15 mouse cellular contexts compared by ENCODE assay signal in the genomic region with DNA sequence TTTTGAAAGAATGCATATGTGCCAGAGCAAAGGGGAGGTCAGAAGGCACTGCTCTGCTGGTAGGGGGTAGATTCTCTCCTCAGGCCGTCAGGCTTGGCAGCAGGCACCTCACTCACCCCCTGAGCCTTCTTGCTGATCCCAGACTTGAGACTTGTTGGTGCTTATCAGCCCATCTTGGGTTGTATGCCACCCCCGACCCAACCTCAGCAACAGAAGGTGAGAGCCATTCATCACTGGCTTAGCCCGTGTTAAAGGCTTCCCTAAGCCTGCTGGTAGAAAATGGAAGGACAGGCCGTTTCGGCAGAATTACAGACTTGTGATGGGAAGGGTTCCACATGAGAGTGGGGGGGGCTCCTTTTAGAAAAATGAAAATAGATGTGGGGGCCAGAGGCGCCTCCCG.
"Had no signal": no experiment of that assay in that cellular context is flagged by ENCODE, and none has a peak within 500 bp of the region (broad histone marks: within the 10 kb centered on the region; RNA-seq: fewer than 3 reads in every experiment).

No protein-coding gene starts in this region.

- DNase-seq: kidney, adult 18-20 months; kidney, adult 9 months; kidney, postnatal 14 days; kidney, postnatal 4 days; layer of hippocampus, adult 9-11 months; layer of hippocampus, postnatal 36 days; liver, embryonic 13.5 days; lung, adult 18-20 months; lung, postnatal 14 days; thymus, adult 18-20 months; thymus, postnatal 36 days had no signal

- H3K9ac ChIP-seq: liver, embryonic 13.5 days; midbrain, embryonic 12.5 days; midbrain, embryonic 15.5 days had no signal

- H3K9me3 ChIP-seq: liver, embryonic 13.5 days; midbrain, embryonic 12.5 days; midbrain, embryonic 15.5 days had no signal

- H3K4me3 ChIP-seq: left cerebral cortex, adult 2 months; liver, embryonic 13.5 days; midbrain, embryonic 12.5 days; midbrain, embryonic 15.5 days had no signal

- H3K36me3 ChIP-seq: liver, embryonic 13.5 days; midbrain, embryonic 12.5 days; midbrain, embryonic 15.5 days had no signal

- H3K27ac ChIP-seq: left cerebral cortex, adult 2 months; liver, embryonic 13.5 days; macrophage; midbrain, embryonic 12.5 days; midbrain, embryonic 15.5 days had no signal

- ATAC-seq: midbrain, embryonic 15.5 days had no signal

- H3K4me2 ChIP-seq: liver, embryonic 13.5 days; midbrain, embryonic 12.5 days; midbrain, embryonic 15.5 days had no signal
